In genomic region chr19:36764451-36764850, GRCm38 (mm10) we compare ENCODE assay signal across 26 mouse cellular contexts. TPM values are rescaled to one million over a fixed set of nuclear protein-coding genes. Genes with fewer than 3 reads are reported as not detected.
"Had no signal": no experiment of that assay in that cellular context is flagged by ENCODE, and none has a peak within 500 bp of the region (broad histone marks: within the 10 kb centered on the region; RNA-seq: fewer than 3 reads in every experiment).

No protein-coding gene starts in this region.

- ATAC-seq: hindbrain, postnatal 0 days; intestine, embryonic 16.5 days had no signal

- H3K4me1 ChIP-seq: heart, embryonic 15.5 days; hindbrain, embryonic 13.5 days; hindbrain, embryonic 15.5 days; kidney, embryonic 15.5 days; limb, embryonic 13.5 days; limb, embryonic 15.5 days had no signal

- H3K9me3 ChIP-seq: heart, embryonic 13.5 days; heart, embryonic 15.5 days; hindbrain, embryonic 13.5 days; hindbrain, embryonic 15.5 days; kidney, embryonic 15.5 days; limb, embryonic 13.5 days; limb, embryonic 15.5 days had no signal

- H3K9ac ChIP-seq: heart, embryonic 13.5 days; heart, embryonic 15.5 days; hindbrain, embryonic 13.5 days; hindbrain, embryonic 15.5 days; kidney, embryonic 15.5 days; limb, embryonic 13.5 days; limb, embryonic 15.5 days had no signal

- H3K27me3 ChIP-seq: heart, embryonic 13.5 days; heart, embryonic 15.5 days; hindbrain, embryonic 13.5 days; hindbrain, embryonic 15.5 days; kidney, embryonic 15.5 days; limb, embryonic 13.5 days; limb, embryonic 15.5 days had no signal

- DNase-seq: gastrocnemius, postnatal 14 days; gastrocnemius, postnatal 36 days; heart, adult 11 months; heart, adult 2 months; heart, postnatal 14 days; heart, postnatal 36 days; kidney, adult 11 months; kidney, adult 2 months; kidney, adult 9 months; kidney, postnatal 14 days; kidney, postnatal 36 days; layer of hippocampus, adult 9-11 months; layer of hippocampus, postnatal 36 days; left cerebral cortex, postnatal 4 days had no signal

- H3K27ac ChIP-seq: heart, adult 2 months; heart, embryonic 13.5 days; heart, embryonic 15.5 days; hindbrain, embryonic 13.5 days; hindbrain, embryonic 15.5 days; hindbrain, postnatal 0 days; kidney, embryonic 15.5 days; kidney, postnatal 0 days; limb, embryonic 13.5 days; limb, embryonic 15.5 days had no signal

- H3K4me2 ChIP-seq: heart, embryonic 11.5 days; heart, embryonic 13.5 days; heart, embryonic 15.5 days; hindbrain, embryonic 13.5 days; hindbrain, embryonic 15.5 days; kidney, embryonic 15.5 days; limb, embryonic 13.5 days; limb, embryonic 15.5 days had no signal

- H3K4me3 ChIP-seq: heart, adult 2 months; heart, embryonic 13.5 days; heart, embryonic 15.5 days; hindbrain, embryonic 13.5 days; hindbrain, embryonic 15.5 days; kidney, embryonic 15.5 days; limb, embryonic 13.5 days; limb, embryonic 15.5 days had no signal

- H3K36me3 ChIP-seq: heart, embryonic 13.5 days; heart, embryonic 15.5 days; hindbrain, embryonic 13.5 days; hindbrain, embryonic 15.5 days; kidney, embryonic 15.5 days; limb, embryonic 13.5 days; limb, embryonic 15.5 days had no signal

RNA-seq across cellular contexts. Expression of gene Ppp1r3c, which starts 28.0 kb away (rescaled TPM):
- total RNA-seq: hematopoietic stem cell, adult 5-6 weeks had no signal
